In the genomic region with DNA sequence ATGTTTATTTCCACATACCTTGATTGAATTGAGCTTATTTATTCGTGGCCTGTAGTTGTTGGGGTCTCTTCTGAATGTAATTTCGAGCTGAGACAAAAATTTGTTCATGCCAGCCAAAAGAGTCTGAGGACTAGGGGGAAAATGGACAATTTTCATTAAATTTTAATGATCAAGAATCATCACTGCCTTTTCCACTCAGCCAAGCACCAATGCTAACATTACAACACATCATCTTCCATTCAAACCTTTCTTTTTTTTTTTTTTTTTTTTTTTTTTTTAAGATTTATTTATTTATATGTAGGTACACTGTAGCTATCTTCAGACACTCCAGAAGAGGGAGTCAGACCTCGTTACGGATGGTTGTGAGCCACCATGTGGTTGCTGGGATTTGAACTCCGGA, we compare ENCODE assay signal across 2 mouse cellular contexts. TPM values are rescaled to one million over a fixed set of nuclear protein-coding genes. Genes with fewer than 3 reads are reported as not detected.
A peak's percentile ranks its signal among the peaks of the same experiment; 100 is the strongest.
DNase-seq lines count a peak whose midpoint lies in the region; TF ChIP-seq lines count a peak whose summit lies in the region.
"Not testable (repeated sequence)": the region's sequence is repeated elsewhere in the genome, so short reads cannot be mapped to it uniquely, and the experiment has no call there.

No protein-coding gene starts in this region.

- peaks cover 16% of the 10 kb centered on the region for H3K36me3 ChIP-seq in ES-E14 (ENCODE audit: control insufficient read depth, insufficient read depth, low read length, poor library complexity, severe bottlenecking)
- peaks cover 20 to 59% of the 10 kb centered on the region in 2 experiments for H3K36me3 ChIP-seq in MEL (ENCODE audit: control insufficient read depth in 1 of 2, insufficient read depth in 2 of 2, low read length in 2 of 2)

- not testable (repeated sequence) for H3K4me1 ChIP-seq in ES-E14 (ENCODE audit: control insufficient read depth in 2 of 2, insufficient read depth in 2 of 2, low read length in 2 of 2, poor library complexity in 1 of 2); MEL (ENCODE audit: control insufficient read depth in 1 of 2, insufficient read depth in 2 of 2, low read length in 2 of 2)

- not testable (repeated sequence) for H3K27me3 ChIP-seq in MEL (ENCODE audit: control insufficient read depth in 1 of 2, insufficient read depth in 2 of 2, low read length in 2 of 2)

- not testable (repeated sequence) for H3K4me3 ChIP-seq in ES-E14 (ENCODE audit: insufficient read depth in 1 of 2, low read depth in 1 of 2, low read length in 2 of 2, poor library complexity in 1 of 2, severe bottlenecking in 1 of 2); MEL (ENCODE audit: control insufficient read depth in 1 of 2, insufficient read depth in 1 of 2, low read depth in 2 of 2, low read length in 2 of 2)

- not testable (repeated sequence) for H3K9me3 ChIP-seq in ES-E14 (ENCODE audit: control insufficient read depth, insufficient read depth, low read depth, low read length); MEL (replicated peaks; ENCODE audit: insufficient read depth, low read length)

- TF ChIP-seq EP300 in MEL (IDR thresholded peaks at IDR 0.05; ENCODE audit: low read depth in 1 of 2, low read length in 2 of 2), result not testable (repeated sequence)

- not testable (repeated sequence) for TF ChIP-seq POLR2A in MEL (IDR thresholded peaks at IDR 0.05; ENCODE audit: control insufficient read depth in 1 of 2, insufficient read depth in 1 of 2, low read depth in 1 of 2, low read length in 2 of 2, poor library complexity in 1 of 2)

- H3K27ac ChIP-seq in ES-E14 (ENCODE audit: insufficient read depth, low read depth, low read length, poor library complexity, severe bottlenecking); MEL (ENCODE audit: control insufficient read depth, low read depth, low read length): not testable (repeated sequence)

- TF ChIP-seq RAD21 in MEL (IDR thresholded peaks at IDR 0.05; ENCODE audit: low read depth, low read length), result not testable (repeated sequence)

- H3K9ac ChIP-seq in ES-E14 (ENCODE audit: insufficient read depth, low read depth, low read length, poor library complexity, severe bottlenecking); MEL (ENCODE audit: control insufficient read depth, low read depth, low read length, poor library complexity, severe bottlenecking): not testable (repeated sequence)

- not testable (repeated sequence) for H3K79me2 ChIP-seq in MEL (ENCODE audit: control insufficient read depth, insufficient read depth, low read length, poor library complexity)

- not testable (repeated sequence) for DNase-seq in ES-E14 (ENCODE audit: low read depth, low spot score); MEL (ENCODE audit: low read depth, low spot score)

- in situ Hi-C loops in ES-E14 (cut with MboI; ENCODE audit: low sequenced_read_pairs in 2 of 2, unreplicated experiment in 2 of 2), result loop anchor here in 1 of 2 experiments (25.0 kb wide), 1 partner anchor 1051 kb away; the partner anchor contains the start of gene Smarca5

- not testable (repeated sequence) for TF ChIP-seq CTCF in MEL (IDR thresholded peaks at IDR 0.05 in 2 of 3, conservative IDR thresholded peaks at IDR 0.05 in 1 of 3; ENCODE audit: control insufficient read depth in 1 of 3, insufficient read depth in 1 of 3, low read depth in 2 of 3, low read length in 3 of 3, poor library complexity in 1 of 3, severe bottlenecking in 1 of 3)

TF ChIP-seq in ES-E14, 5 proteins besides CTCF, POLR2A, EP300 and RAD21:
- TF ChIP-seq ZNF384 (IDR thresholded peaks at IDR 0.05; ENCODE audit: low read depth, low read length), result peak; percentile 74

TF ChIP-seq in MEL, 35 proteins besides CTCF, POLR2A, EP300 and RAD21:
- TF ChIP-seq ZNF384 (IDR thresholded peaks at IDR 0.05; ENCODE audit: low read depth, low read length), result peak; percentile 60
TF ChIP-seq in MEL: peak in this region for 1; not testable (repeated sequence) for 34.

RNA-seq across cellular contexts. Expression of gene Abce1, which starts 25.6 kb away (rescaled TPM):
- total RNA-seq in ES-E14 (2012; rRNA removed), result 98.8 and 168 TPM in 2 replicates
- total RNA-seq in MEL (2012; rRNA removed), result 174 and 180 TPM in 2 replicates
- 100 to 1,000 TPM; 141 to 293 TPM for polyA plus RNA-seq in MEL (2012; ENCODE audit: insufficient read depth in 1 of 2, insufficient read length in 2 of 2, low read depth in 1 of 2, low replicate concordance in 2 of 2, missing spikeins in 1 of 2)

RNA-seq across cellular contexts. Expression of gene Anapc10, which starts 25.7 kb away (rescaled TPM):
- 11.0 and 16.5 TPM in 2 replicates for total RNA-seq in ES-E14 (2012; rRNA removed)
- 16.2 and 17.2 TPM in 2 replicates for total RNA-seq in MEL (2012; rRNA removed)
- polyA plus RNA-seq in MEL (2012; ENCODE audit: insufficient read depth in 1 of 2, insufficient read length in 2 of 2, low read depth in 1 of 2, low replicate concordance in 2 of 2, missing spikeins in 1 of 2), result 10 to 100 TPM in 1 of 2 experiments, not detected in 1; 19.1 TPM

RNA-seq across cellular contexts. Expression of gene Otud4, which starts 46.5 kb away (rescaled TPM):
- total RNA-seq in ES-E14 (2012; rRNA removed), result 58.9 and 74.2 TPM in 2 replicates
- total RNA-seq in MEL (2012; rRNA removed), result 42.8 and 45.3 TPM in 2 replicates
- 10 to 100 TPM; 51.7 to 53.4 TPM for polyA plus RNA-seq in MEL (2012; ENCODE audit: insufficient read depth in 1 of 2, insufficient read length in 2 of 2, low read depth in 1 of 2, low replicate concordance in 2 of 2, missing spikeins in 1 of 2)
